Mouse (Mus musculus): ENCODE results near the gene Rbm20.

DNA sequence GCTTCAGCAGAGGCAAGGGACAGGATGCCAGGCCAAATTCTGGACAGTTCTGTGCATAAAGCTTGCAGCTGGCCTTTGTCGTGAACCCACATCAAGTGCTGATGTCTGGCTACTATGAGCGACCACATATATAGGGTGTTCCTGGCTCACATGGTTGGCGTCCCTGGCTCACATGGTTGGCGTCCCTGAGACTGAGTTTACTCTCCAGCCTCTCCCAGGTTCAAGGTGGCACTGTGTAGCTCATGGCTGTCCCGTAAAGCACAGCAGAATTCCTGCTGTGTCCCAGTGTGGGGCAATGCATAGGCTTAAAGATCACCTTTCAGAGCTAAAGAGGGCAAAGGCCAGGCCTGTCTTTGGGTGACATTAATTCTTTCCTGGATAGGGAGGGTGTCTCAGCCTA is 78.2 kb downstream of the Rbm20 start:
- TF ChIP-seq SIN3A (IDR thresholded peaks at IDR 0.05; ENCODE audit: low read length) (no peak), MYB (IDR thresholded peaks at IDR 0.05; ENCODE audit: low read depth, low read length) (no peak)

Data from MEL (cell line).